Mouse (Mus musculus): Measurements from ENCODE around the gene Oser1. TPM values are rescaled to one million over a fixed set of nuclear protein-coding genes. Genes with fewer than 3 reads are reported as not detected.

Gene Oser1
- polyA plus RNA-seq, 1 experiment from 2014 or later: 80.1 TPM

- Histone ChIP-seq H3K4me3 (no peak overlapping the region), H3K27ac (no peak overlapping the region), H3K9ac (no peak overlapping the region), H3K36me3 (ENCODE audit: poor library complexity, severe bottlenecking) (no peaks in the 10 kb centered on the region), H3K4me1 (no peaks in the 10 kb centered on the region), H3K4me2 (no peak overlapping the region), H3K9me3 (replicated peaks) (no peaks in the 10 kb centered on the region), H3K27me3 (no peaks in the 10 kb centered on the region)
- ATAC-seq: no peak
- 81% methylated on average over 18 of the region's 18 CpGs for WGBS
These were observed 59.5 kb downstream of the Oser1 start for GRCm38 (mm10) chr2:163364785-163365541.

GRCm38 (mm10) chr2:163362940-163363921 is 61.3 kb downstream of the Oser1 start:
- Histone ChIP-seq H3K4me1 (no peaks in the 10 kb centered on the region), H3K4me3 (no peak overlapping the region), H3K27ac (no peak overlapping the region), H3K27me3 (no peaks in the 10 kb centered on the region), H3K9ac (no peak overlapping the region), H3K4me2 (no peak overlapping the region), H3K36me3 (ENCODE audit: poor library complexity, severe bottlenecking) (no peaks in the 10 kb centered on the region), H3K9me3 (replicated peaks) (no peaks in the 10 kb centered on the region)
- WGBS: 83% methylated on average over 12 of the region's 12 CpGs
- ATAC-seq: no peak

DNA sequence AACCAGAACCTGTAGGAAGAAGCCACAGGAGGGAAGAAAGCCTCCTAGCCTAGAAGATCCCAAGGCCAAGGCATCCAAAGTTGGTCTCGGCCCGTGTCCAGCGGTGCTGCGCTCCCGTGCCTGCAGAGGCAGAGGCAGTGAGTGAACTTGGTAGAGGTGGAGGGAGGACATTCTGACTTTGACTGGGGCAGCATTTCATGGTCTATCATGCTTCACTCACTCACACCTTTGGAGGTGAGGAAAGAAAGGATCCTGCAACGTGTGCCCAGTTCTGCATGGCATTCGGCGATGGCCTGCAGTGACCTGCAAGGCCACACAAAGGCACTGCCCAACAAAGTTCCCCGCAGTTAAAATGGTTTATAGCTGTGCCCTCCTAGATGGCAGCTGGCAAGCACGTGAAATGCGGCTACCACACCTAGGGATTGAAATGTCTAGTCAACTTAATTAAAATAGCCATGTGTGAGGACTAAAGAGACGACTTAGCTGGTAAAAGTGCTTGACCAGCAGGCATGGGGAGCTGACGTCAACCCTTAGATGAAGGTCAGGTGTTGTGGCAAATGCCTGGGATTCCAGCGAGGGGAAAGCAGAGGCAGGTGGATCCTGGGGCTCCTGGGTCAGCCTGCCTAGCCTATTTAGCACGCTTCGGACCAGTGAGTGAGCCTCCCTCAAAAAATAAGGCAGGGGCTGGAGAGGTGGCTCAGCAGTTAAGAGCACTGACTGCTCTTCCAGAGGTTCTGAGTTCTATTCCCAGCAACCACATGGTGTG is 63.5 kb downstream of the Oser1 start:
- ATAC-seq: no peak

GRCm38 (mm10) chr2:163359253-163359652 is 65.2 kb downstream of the Oser1 start:
- H3K4me1 ChIP-seq: no peaks in the 10 kb centered on the region
- no peak overlapping the region for H3K4me3 ChIP-seq
- H3K27ac ChIP-seq: no peak overlapping the region
- H3K9me3 ChIP-seq (replicated peaks): no peaks in the 10 kb centered on the region
- no peak for ATAC-seq
- no peak overlapping the region for H3K4me2 ChIP-seq
- no peaks in the 10 kb centered on the region for H3K36me3 ChIP-seq (ENCODE audit: poor library complexity, severe bottlenecking)
- no peaks in the 10 kb centered on the region for H3K27me3 ChIP-seq
- 70% methylated on average over 2 of the region's 2 CpGs for WGBS
- no peak overlapping the region for H3K9ac ChIP-seq

More for the DNA sequence above, 63.5 kb downstream of the Oser1 start:
- 84% methylated on average over 16 of the region's 16 CpGs for WGBS
- no peaks in the 10 kb centered on the region for H3K27me3 ChIP-seq
- H3K4me3 ChIP-seq: no peak overlapping the region
- no peaks in the 10 kb centered on the region for H3K36me3 ChIP-seq (ENCODE audit: poor library complexity, severe bottlenecking)
- no peak overlapping the region for H3K4me2 ChIP-seq
- no peaks in the 10 kb centered on the region for H3K4me1 ChIP-seq
- H3K27ac ChIP-seq: no peak overlapping the region
- no peaks in the 10 kb centered on the region for H3K9me3 ChIP-seq (replicated peaks)
- no peak overlapping the region for H3K9ac ChIP-seq

- 83% methylated on average over 5 of the region's 5 CpGs for WGBS
- no peak for ATAC-seq
- Histone ChIP-seq H3K4me1 (no peaks in the 10 kb centered on the region), H3K4me3 (no peak overlapping the region), H3K36me3 (ENCODE audit: poor library complexity, severe bottlenecking) (no peaks in the 10 kb centered on the region), H3K9me3 (replicated peaks) (no peaks in the 10 kb centered on the region), H3K27me3 (no peaks in the 10 kb centered on the region), H3K27ac (no peak overlapping the region), H3K4me2 (no peak overlapping the region), H3K9ac (no peak overlapping the region)
These were observed 65.8 kb downstream of the Oser1 start for GRCm38 (mm10) chr2:163358662-163359061.

DNA sequence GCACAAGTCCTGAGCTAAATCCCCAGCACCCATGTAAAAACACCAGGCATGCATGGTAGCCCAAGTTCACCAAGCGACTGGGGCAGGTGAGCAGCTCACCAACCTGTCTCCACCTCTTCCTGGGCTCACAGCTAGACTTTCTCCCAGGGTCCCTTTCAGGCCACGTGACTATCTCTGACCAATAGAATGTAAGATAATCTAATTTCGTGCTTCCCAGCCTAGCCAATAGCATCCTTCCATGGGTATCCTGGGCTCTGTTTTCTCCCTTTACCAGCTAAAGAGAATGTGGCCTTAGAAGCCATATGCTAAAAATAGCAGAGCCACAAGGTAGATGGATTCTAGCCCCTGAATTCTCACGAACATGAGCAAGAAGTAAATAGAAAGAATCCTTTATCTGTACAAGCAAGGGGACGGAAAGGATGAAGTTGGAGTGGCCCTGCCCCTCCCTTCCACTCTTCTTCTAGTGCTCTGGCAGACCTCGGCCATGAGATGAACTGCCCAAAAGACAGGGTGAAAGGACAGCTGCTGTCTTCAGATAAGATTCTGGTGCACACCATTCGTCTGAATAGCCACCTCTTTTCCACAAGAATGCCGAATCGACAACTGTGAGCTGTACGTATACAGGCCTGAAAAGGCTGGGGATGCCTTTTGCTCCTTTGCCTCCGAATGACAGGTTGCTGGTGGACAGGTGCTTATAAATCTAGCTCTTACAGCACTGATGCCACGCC is 68.2 kb downstream of the Oser1 start:
- Histone ChIP-seq H3K4me2 (no peak overlapping the region), H3K4me3 (no peak overlapping the region), H3K4me1 (no peaks in the 10 kb centered on the region), H3K27me3 (no peaks in the 10 kb centered on the region), H3K27ac (no peak overlapping the region), H3K9ac (no peak overlapping the region), H3K36me3 (ENCODE audit: poor library complexity, severe bottlenecking) (no peaks in the 10 kb centered on the region), H3K9me3 (replicated peaks) (no peaks in the 10 kb centered on the region)
- WGBS: 89% methylated on average over 12 of the region's 12 CpGs
- ATAC-seq: no peak

Other genes starting within 250 kb of the Oser1 start
- 17.9 and 20.6 TPM in 2 replicates for gene Tox2, start 221.6 kb downstream of the Oser1 start, polyA plus RNA-seq (2015; fragmentation: Nextera tagmentation; extraction: Ambion mirVana)
- gene Jph2, start 26.7 kb downstream of the Oser1 start, polyA plus RNA-seq (2015; fragmentation: Nextera tagmentation; extraction: Ambion mirVana): 0.12 and 0.18 TPM in 2 replicates
- 79.5 and 82.0 TPM in 2 replicates for gene Gdap1l1, start 13.8 kb upstream of the Oser1 start, polyA plus RNA-seq (2015; fragmentation: Nextera tagmentation; extraction: Ambion mirVana)
- gene Fitm2, start 47.9 kb upstream of the Oser1 start, polyA plus RNA-seq (2015; fragmentation: Nextera tagmentation; extraction: Ambion mirVana): 10.2 and 11.0 TPM in 2 replicates
- 0.16 TPM in 1 of 2 replicates, not detected in the other for gene R3hdml, start 67.6 kb upstream of the Oser1 start, polyA plus RNA-seq (2015; fragmentation: Nextera tagmentation; extraction: Ambion mirVana)
- not detected in 2 replicates for gene Hnf4a, start 82.1 kb upstream of the Oser1 start, polyA plus RNA-seq (2015; fragmentation: Nextera tagmentation; extraction: Ambion mirVana)
- gene Ttpal, start 177.6 kb upstream of the Oser1 start, polyA plus RNA-seq (2015; fragmentation: Nextera tagmentation; extraction: Ambion mirVana): 39.3 and 44.9 TPM in 2 replicates
- gene Serinc3, start 220.4 kb upstream of the Oser1 start, polyA plus RNA-seq (2015; fragmentation: Nextera tagmentation; extraction: Ambion mirVana): 23.9 and 26.4 TPM in 2 replicates
- gene Pkig, start 233.7 kb upstream of the Oser1 start, polyA plus RNA-seq (2015; fragmentation: Nextera tagmentation; extraction: Ambion mirVana): 169 and 170 TPM in 2 replicates

Data from forebrain, embryonic 13.5 days (tissue).